Mouse (Mus musculus) lung, adult 2 months (tissue): ENCODE measurements around the gene Kdm6b.

ENCODE experiments used
- CTCF ChIP-seq: fragments of 200-500 bp; IDR thresholded peaks from 2 replicates; pipeline ENCODE4 v1.5.1; 2011; ENCODE audit warnings: mild to moderate bottlenecking, low read length, control low read depth; ENCODE audit not compliant: insufficient read depth
- POLR2A ChIP-seq: fragments of 200-500 bp; IDR thresholded peaks from 2 replicates; pipeline ENCODE4 v1.6.1; 2011; ENCODE audit warnings: low read depth, mild to moderate bottlenecking, control low read depth, low read length, borderline replicate concordance; ENCODE audit errors: extremely low read depth

DNA sequence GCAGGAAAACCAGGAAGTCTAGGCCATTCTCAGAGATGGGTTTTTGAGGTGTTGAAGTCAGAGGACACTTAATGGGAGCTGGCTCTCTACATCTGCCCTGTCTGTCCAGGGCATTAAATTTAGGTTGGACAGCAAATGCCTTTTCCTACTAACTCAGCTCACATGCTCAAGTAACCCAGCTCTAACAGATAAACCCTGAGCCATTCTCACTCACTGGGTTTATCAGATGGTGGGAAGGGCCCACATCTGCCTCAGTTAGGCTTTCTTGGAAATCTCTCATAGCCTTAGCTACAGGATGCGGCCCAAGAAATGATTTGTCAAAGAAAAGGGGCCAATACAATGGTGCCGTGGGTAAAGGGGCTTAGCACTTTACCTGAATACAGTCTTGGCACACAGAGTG, 12.8 kb upstream of the Kdm6b start:
- TF ChIP-seq POLR2A (no peak), CTCF (no peak)
